Mouse (Mus musculus): ENCODE data around the gene Ank3. TPM values are rescaled to one million over a fixed set of nuclear protein-coding genes. Genes with fewer than 3 reads are reported as not detected.

Gene Ank3
- polyA plus RNA-seq, 1 experiment, result not detected

DNA sequence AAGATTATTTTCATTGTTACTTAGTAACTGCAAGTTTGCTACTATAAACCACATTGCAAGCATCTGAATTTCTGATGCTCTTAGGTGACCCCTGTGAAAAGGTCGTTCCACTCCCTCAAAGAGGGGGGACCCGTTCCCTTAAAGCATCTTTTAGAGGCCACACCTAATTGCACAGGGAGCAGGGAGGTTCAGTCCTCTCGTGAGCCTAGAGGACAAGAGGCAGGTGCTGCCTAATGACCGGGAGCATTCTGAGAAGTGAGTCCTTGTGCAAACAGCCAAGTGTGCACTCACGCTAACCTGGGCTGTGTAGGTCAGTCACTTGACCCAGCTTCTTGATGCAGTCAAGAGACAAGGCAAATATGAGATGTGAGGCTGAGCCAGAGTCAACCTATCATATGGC lies 52.4 kb downstream of the Ank3 start:
- TF ChIP-seq GATA1 (IDR thresholded peaks at IDR 0.05; ENCODE audit: low read length), result no peak

DNA sequence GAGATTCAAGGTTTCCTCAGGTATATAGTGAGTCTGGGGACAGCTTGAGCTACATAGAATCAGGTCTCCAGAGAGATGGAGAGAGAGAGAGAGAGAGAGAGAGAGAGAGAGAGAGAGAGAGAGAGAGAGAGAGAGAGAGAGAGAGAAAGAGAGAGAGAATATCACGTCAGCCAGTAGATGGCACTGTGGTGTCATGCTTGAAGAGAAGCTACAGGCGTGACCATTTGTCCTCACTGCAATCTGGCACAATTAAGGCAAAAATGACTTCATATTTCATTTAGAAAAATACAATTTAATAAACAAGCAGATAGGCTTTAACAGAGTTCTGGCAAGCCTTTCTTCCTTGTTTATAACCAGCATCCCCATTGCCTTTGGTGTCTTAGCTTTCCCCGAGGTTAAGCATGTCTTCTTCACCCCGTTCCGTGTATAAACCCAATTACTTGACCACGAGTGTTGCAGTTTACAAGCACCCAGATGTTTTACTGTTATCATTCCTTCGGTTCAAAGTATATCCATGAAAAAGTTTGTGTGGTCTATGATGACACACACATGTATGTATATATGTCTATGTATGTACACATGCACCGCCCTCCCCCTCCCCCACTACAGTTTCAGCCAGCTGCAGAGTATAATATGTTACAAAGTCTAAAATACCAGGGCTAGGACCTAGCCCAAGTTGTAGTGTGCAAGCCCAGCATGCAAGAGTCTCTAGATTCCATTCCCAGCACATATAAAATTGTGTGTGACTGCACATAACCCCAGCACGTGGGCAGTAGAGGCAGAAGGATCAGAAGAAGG lies 53.8 kb downstream of the Ank3 start:
- TF ChIP-seq GATA1 (IDR thresholded peaks at IDR 0.05; ENCODE audit: low read length), result no peak

DNA sequence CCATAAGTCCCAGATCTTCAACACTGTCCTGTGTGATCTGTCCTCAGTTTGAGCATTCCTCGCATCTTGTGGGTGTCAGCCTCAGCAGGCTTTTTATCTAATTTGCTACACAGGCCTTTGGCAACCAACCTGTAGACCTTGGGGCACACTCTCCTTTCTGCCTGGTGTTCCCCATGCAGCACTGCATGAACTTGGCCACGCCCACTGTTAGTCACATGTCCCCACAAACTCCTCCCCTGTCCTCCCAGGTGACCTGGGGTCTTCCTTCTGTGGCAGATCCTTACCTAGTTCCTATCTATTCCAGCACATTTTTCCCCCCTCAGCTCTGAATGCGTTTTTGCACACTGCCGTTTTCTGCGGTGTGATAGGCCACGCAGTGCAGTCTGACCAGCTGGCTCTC lies 55.0 kb downstream of the Ank3 start:
- TF ChIP-seq GATA1 (IDR thresholded peaks at IDR 0.05; ENCODE audit: low read length), result no peak

DNA sequence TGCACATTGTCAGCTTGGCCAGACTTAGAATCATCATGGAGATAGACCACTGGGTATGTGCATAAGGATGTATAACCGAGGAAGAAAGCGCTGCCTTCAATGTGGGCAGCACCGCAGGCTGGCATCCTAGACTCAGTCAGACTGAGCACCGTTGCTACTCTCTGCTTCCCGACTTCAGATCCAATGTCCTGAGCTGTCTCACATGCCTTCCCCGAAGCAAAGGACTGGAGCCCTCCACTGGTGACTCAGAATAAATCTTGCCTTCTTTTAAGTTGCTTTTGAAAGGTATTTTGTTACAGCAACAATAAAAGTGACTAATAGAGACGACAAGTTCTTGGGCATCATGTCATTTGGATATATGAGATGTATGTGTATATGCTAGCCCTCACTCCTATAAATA lies 55.9 kb downstream of the Ank3 start:
- no peak for TF ChIP-seq GATA1 (IDR thresholded peaks at IDR 0.05; ENCODE audit: low read length)

DNA sequence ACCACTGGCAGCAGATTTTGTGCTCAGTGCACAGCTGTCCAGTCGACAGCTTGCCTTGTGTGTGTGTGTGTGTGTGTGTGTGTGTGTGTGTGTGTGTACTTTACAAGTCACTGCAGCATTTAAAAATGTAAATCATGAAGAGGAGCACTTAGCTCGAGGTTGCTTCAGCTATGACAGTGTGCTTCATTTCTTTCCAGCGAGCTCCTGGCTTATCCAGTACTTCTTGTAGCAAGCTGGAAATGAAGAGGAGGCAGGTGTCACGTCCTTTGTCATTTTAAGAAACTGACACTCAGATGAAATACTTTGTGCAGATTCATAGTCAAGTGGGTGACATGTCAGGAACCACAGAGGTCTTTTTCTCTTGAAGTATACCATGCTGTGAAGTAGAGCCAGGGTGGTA lies 66.3 kb downstream of the Ank3 start:
- TF ChIP-seq GATA1 (IDR thresholded peaks at IDR 0.05; ENCODE audit: low read length), result no peak

DNA sequence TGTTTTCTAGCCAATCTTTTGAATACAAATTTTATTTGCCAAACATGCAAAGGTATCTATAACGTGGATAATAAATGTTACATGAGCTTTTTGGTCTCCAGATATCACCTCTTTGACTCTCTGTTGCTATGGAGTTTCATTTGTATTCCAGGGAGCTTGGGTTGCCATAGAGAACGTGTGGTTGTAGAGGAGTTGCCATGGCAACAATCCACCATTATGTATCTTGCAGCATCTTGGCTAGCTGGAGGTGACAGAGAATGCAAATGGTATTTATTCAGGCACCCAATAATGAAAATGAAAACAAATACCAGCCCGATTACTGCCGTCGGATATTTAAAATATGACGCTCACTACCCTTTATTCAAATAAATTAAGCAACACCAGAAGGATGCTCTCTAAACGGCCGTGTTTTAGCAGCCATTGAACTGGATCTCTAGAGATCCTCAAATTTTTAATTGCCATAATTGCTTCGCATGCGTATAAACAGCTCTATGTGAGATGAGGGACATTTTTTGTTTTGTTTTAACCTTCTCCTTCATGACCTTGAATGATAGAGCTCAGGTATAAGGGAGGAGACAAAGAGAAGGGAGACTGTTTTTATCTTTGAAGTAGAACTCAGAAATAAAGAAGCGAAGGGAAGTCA lies 67.1 kb downstream of the Ank3 start:
- TF ChIP-seq GATA1 (IDR thresholded peaks at IDR 0.05; ENCODE audit: low read length), result no peak

DNA sequence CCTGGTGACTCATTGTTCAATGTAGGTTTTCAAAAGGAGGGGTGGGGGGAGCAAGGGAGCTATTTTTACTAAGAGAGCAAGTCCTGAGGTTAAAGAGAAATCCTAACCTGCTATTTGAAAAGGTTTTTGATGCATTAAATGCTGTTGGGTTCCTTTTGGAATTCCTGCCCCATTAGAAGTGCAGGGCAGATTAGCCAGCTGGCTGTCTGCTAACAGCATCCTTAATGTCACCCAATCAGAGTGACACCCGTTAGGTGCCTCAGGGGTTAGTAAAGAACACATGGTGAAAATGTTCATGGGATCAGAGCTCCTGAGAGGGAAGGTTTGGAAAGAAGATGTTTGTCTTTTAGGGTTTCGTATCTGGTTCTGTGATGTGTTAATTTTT lies 67.6 kb downstream of the Ank3 start:
- no peak for TF ChIP-seq GATA1 (IDR thresholded peaks at IDR 0.05; ENCODE audit: low read length)

DNA sequence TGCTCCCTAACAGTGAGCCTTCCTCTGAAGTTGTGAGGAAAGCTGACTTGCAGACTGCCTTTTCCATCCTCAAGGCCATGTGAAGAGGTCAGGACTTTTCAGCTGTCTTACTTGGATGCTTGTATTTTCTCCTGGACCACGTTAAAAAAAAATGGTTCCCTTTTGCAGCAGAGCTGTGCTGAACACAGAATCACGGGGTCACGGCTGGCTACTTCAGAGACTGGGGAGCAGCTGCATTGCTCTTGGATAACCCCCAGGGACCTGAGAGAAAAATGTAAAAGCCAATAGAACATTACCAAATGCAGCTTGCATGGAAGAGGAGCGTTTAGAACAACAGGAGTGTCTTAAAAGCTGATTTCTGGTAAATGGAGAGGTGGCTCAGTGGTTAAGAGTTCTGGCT lies 68.0 kb downstream of the Ank3 start:
- no peak for TF ChIP-seq GATA1 (IDR thresholded peaks at IDR 0.05; ENCODE audit: low read length)

DNA sequence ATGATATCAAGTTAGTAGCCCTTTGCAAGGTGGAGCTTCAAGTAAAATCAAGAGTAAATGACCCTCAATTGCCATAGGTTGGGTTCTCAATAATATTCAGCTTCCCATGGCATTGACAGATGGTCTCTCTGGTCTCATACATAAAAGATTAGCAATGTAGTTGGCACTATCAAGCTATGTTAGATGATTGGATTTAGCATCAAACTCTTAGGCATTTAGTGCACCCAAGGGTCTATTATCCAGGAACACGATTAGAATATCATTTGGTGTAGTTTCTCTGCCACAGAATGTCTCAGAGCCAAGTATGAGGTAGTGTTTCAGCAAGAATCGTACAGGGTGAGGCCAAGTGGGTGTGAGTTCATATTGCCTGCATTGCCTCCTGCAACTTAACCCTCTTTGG lies 68.6 kb downstream of the Ank3 start:
- TF ChIP-seq GATA1 (IDR thresholded peaks at IDR 0.05; ENCODE audit: low read length), result no peak

DNA sequence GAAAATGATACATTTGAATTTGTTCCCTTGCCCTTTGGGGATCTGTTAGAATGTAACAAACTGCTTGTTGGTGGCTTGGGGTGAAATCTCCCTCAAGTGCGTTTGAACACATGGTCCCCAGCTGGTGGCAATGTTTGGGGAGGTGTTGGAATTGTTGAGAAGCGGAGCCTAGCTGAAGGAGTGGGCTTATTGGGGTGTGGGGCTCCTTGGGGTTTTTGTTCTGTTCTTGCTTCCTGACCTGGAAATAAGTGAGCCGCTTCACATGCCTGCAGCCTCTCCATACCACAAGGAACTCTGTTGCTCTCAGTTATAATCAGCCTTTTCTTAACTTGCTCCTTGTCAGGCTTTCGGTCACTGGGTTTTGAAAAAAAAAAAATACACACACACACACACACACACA lies 73.3 kb downstream of the Ank3 start:
- TF ChIP-seq GATA1 (IDR thresholded peaks at IDR 0.05; ENCODE audit: low read length), result no peak

DNA sequence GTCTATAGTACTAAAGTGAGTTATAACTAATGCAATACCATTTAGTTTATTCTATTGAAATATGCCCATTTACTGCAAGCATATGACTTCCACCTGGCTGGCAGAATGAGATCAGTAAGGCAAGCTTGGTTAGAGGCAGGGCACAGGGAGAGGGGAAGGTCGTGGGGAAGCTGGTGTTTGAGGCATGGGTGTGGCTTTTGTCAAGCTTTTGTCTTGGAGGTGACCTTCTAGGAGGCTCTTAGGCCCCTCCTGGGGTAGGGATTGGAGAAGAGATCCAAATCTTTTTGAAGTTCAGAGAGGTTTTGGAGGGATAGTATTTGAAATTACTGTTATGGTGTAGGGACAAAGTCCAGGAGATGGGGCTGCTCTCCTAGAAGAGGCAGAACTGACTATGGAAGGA lies 78.3 kb downstream of the Ank3 start:
- TF ChIP-seq GATA1 (IDR thresholded peaks at IDR 0.05; ENCODE audit: low read length), result no peak

DNA sequence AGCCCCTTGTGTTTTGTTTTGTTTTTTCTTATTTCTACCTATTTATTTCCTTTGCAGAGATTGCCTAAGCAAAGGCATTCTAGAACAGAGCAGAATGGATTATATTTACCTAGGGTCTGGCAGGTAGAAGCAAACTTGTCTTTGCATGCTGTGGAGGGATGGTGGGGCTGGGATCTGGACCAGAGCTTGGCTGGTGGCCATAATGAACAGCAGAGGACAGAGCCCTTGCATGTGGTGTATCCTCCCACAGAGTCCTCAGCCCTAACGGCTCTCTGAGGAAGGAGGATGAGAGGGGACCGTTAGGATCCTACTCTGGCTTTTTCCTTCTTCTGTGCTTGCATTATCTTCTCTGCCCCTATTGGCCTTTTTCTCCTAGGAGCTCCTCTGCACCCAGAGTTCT lies 79.1 kb downstream of the Ank3 start:
- no peak for TF ChIP-seq GATA1 (IDR thresholded peaks at IDR 0.05; ENCODE audit: low read length)

DNA sequence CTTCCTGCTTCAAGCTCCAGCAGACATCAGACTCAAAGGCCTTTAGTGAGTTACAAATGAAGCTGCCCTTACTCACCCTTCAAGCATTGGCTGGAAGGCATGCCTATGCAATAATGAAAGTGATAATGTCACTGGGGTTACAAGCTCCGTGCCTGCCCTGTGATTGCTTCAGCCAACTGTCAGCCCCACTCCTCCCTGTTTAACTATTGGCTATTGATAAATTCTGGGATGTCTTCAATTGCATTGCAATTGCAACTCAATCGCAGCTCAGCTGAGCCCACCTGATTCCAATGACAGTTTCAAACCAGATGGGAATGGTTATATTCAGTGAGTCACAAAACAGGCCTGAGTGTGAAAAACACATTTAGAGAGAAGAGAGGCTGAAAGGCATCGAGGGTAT lies 80.3 kb downstream of the Ank3 start:
- TF ChIP-seq GATA1 (IDR thresholded peaks at IDR 0.05; ENCODE audit: low read length), result no peak

DNA sequence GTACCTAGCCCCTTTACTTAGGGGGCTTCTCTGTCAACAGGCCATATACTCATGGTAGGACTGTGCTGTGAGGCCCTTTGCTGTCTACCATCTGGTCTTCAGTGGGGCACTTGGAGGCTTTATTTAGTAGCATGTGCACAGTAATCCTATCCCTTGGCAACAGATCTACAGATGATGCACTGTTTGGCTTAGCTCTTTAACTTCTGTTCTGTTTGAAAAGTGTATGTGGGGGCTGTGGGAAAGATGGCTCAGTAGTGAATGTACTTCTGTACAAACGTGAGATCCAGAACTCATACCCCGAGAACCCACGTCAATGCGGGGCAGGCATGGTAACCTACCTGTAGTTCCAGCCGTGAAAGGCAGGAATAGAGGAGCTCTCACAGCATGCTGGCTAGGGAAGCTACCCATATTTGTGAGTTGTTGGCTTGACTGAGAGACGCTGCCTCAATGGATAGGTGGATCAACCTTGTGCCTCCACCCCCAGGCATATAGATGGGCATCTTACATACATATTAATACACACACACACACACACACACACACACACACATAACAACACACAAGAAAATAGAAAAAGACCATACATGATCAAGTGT lies 86.7 kb downstream of the Ank3 start:
- TF ChIP-seq GATA1 (IDR thresholded peaks at IDR 0.05; ENCODE audit: low read length), result no peak

DNA sequence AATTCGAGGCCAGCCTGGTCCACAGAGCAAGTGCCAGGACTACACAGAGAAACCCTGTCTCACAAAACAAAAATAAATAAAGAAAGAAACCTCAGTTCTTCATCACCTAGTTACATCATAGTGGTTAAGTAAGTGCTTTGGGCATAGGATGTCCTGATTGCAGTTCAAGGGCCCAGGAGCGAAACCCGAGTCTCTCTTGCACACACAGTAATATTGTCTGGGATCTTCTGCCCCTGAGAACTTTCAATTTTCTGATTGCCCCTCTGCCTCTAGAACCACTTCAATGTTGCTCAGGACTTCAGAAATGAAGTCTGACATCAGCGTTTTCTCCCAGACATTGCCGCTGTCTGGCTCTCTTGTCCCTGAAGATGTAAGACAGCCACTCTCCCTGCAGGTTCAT lies 91.6 kb downstream of the Ank3 start:
- no peak for TF ChIP-seq GATA1 (IDR thresholded peaks at IDR 0.05; ENCODE audit: low read length)

DNA sequence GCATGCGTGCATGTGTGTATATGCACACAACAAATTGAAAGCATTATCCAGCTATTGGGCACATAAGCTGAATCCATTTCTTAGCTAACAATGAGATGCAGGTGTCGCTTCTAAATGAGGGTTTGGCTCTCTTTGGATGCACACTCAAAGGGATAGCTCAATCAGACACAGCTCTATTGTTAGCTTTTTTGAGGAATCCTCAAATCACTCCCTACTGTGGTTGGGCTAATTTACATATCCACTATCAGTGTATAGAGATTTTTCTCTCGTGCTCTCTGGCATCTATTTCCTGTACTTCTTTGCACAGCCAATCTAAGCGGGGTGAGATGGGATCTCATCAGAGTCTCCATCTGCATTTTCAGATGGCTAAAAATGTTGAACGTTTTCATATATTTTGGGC lies 93.4 kb downstream of the Ank3 start:
- TF ChIP-seq GATA1 (IDR thresholded peaks at IDR 0.05; ENCODE audit: low read length), result no peak

DNA sequence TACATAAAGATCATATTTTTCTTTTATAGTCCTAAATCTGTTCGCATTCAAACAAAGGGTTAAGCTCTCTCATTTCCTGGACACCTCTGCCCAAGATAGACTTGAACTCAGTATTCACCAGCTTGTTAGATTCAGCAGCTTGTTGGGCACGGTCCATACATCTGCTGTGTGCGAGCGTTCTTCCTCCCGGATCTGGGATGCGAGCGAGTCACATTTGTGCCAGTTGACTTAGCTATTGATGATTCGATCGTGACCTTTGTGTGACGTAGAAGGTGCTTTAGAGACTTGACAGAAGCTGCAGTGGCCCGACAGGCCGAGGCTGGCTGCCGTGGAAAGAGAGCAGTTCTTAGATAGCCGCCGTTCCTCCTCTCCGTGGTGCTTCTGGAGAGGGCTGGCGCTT lies 98.8 kb downstream of the Ank3 start:
- TF ChIP-seq GATA1 (IDR thresholded peaks at IDR 0.05; ENCODE audit: low read length), result no peak

All from G1E-ER4 (cell line).